Mouse (Mus musculus): ENCODE data around the gene Pick1.
A peak's percentile ranks its signal among the peaks of the same experiment; 100 is the strongest.
"Not testable (repeated sequence)": the region's sequence is repeated elsewhere in the genome, so short reads cannot be mapped to it uniquely, and the experiment has no call there.

Pick1 gene

DNA sequence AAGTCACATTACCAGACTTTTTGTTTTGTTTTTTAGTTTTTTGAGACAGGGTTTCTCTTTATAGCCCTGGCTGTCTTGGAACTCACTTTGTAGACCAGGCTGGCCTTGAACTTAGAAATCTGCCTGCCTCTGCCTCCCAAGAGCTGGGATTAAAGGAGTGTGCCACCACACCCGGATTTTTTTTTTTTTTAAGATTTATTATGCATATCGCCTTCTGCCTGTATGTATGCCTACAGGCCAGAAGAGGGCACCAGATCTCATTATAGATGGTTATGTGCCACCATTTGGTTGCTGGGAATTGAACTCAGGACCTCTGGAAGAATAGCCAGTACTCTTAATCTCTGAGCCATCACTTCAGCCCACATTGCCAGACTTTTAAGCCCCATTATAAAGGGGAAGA, 3.2 kb upstream of the Pick1 start:
- DNase-seq (ENCODE audit: low spot score in 2 of 2), result not testable (repeated sequence)

DNA sequence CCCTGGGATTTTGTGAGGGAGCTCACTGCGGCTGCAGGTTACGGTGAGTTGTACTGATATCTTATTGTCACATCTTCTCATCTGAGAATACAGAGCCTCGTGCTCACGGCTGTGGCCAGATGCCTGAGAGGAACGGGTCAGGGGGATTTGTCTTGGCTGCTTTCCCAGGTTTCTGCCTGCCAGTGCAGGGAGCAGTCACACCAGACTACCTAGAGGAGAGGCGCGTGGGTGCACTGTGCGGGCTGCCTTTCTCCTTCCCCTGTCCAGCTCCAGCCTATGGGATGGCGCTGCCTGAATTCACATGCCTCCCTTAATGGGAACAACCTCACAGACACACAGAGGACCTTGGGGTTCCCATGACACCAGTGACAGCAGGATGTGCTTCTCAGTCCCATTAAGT, 6.3 kb downstream of the Pick1 start:
- DNase-seq (ENCODE audit: low spot score in 2 of 2), result no peak

GRCm38 (mm10) chr15:79238036-79238435, 9.1 kb downstream of the Pick1 start:
- DNase-seq (ENCODE audit: low spot score in 2 of 2), result no peak

DNA sequence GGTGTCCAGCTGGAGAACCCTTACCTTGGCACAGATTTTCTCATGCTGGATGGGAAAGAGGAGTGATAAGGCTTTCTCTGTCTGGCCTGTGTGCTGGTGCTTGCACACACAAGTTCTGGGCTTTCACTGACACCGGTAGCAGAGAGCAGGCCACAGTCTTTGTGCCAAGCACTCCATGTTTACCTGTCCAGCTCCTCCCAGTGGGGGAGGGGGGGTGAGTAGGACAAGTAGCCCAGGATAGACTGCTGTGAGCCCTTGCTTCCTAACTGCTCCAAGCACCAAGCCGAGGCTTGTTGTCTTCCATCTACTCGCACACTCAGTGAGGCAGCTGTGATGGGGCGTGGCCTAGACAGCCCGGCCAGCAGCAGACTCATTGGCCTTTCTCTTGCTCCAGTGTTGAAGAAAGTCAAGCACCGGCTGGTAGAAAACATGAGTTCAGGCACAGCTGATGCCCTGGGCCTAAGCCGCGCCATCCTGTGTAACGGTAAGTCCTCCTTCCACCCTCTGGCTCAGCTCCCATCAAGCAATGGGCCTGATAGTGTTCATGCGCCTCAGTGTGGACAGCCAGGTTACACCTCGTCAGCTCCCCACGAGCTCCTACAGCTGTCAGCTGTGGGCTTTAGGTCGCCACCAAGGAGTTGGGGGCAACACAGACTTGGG, 13.7 kb downstream of the Pick1 start:
- DNase-seq (ENCODE audit: low spot score in 2 of 2), result no peak

DNA sequence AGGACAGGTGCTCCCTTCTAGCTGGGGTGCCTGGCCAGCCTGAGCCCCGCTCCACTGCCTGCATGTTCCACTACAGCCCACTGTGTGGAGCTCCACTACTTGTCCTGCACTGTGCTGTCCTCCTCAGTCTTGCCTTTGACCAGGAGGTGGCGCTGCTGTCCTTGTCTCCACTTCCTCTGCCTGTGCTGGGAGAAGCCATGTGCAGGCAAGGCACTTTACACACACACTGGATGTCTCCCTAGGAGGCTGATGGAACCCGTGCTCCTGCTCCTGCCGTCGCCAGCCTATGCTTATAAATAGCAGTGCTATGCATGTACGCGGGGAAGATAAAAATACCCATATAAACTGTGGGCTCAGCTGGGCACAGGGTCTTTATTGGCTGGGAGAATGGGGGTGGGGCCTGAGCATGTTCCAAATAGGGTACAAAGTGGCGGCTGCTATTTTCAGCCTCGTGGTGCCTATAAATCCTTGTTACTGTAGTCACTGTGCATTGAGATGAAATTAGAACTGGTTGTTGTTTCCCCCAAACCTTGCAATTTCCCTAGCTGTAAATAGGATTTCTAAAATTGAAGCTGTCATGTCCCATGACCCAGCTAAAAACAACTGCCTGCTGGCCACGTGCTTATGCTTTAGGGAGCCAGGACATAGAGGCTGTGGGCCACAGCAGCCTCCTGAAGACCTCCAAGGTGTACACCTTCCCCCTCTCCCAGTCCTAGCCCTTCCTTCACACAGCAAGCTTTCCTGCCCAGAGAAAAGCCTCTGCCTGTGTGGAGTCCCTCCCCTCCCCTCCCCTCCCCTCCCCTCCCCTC, 14.5 kb downstream of the Pick1 start:
- DNase-seq (ENCODE audit: low spot score in 2 of 2), result peak; percentile 71 to 86

DNA sequence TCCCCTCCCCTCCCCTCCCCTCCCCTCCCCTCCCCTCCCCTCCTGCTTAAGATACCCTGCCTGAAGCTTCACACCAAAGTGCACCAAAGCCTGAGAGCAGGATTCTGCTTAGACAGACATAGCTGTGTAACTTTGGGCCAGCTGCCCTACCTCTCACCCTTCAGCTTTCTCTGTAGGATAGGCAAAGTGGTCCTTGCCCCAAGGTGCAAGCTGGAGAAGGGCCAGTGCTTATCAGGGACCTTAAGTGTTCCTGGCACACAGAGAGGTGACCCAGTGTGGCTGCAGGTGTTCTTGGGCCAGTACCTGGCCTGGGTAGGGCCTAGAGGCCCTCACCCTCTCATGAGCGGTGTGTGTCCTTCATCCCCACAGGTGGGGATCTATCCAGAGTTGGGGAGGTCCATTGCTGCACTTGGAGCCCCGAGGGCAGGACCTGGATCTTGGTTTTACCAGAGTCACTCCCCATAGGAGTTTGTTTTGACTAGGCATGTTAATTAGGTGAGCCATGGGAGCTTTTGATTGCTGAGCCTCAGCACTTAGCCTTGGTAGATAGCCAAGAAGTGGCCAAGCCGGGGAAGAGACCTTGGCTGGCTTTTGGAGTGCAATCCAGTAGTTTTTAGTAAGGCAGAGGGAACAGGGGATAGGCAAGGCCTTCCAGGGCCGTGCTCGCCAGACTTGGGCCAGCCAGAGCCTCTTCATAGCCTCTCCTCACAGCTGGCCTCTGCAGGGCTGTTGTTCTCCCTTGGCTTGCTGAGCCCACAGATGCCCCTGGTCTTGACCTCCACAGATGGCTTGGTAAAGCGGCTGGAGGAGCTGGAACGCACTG, 15.3 kb downstream of the Pick1 start:
- no peak for DNase-seq (ENCODE audit: low spot score in 2 of 2)

DNA sequence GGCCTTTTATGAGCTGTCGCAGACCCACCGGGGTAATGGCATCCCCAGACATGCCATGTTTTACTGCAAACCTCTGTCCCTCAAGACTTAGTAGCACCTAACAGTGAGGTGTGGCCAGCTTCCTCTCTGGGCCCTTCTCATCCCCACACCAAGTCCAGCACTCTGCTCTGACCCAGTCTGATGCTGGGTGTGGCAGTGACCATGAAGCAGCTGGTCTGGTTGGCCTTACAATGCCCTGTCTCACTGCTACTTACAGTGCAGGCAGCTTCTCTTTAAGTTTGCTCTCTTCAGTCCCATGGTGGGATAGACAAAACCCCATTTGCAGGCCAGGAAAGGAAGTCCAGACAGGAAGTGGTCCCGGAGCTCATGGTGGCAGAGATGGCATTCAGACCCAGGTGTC, 16.3 kb downstream of the Pick1 start:
- no peak for DNase-seq (ENCODE audit: low spot score in 2 of 2)

DNA sequence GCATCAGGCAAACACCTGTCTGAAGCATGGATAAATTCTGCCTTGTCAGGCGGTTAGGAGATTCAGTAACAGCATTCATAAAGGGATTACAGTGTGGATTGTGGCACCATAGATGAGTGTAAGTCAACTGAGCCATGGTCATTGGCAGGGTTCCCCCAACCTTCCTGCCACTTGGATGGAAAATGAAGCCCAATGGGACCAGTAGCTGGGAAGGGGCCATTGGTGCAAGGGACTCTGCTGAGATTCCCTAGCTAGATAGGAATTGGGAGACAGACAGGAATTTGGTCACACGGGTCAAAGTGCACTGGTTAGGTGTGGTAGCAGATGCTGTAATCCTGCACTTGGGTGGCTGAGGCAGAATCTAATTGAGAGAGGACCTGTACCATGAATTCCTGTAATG, 21.3 kb downstream of the Pick1 start:
- DNase-seq (ENCODE audit: low spot score in 2 of 2), result no peak

- DNase-seq (ENCODE audit: low spot score in 2 of 2), result no peak
Measured at GRCm38 (mm10) chr15:79251168-79251567, 22.2 kb downstream of the Pick1 start.

- DNase-seq (ENCODE audit: low spot score in 2 of 2), result no peak
Measured at GRCm38 (mm10) chr15:79251781-79252491, 23.0 kb downstream of the Pick1 start.

DNA sequence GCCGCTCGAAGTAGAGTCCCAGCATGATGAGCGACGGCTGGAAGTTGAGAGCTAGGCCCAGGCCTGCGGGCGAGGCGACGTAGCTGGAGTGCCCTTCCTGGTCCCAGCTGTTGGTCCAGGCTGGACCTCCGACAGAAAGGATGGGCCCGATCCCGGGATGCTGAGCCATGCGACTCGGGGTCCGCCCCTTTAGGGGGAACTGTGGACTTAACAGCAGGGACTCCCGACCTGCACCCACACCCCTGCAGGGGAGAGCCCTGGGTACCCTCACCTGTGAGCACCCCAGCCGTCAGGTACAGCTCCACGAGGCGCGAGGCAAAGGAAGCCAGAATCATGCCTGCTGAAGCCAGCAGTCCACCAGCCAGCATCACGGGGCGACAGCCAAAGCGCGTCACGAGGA, 23.6 kb downstream of the Pick1 start:
- no peak for DNase-seq (ENCODE audit: low spot score in 2 of 2)

- DNase-seq (ENCODE audit: low spot score in 2 of 2), result no peak
Measured at GRCm38 (mm10) chr15:79254661-79255060, 25.7 kb downstream of the Pick1 start, which contains the start of gene Slc16a8. TSS of gene Slc16a8 (minus strand) at chr15:79254761.

GRCm38 (mm10) chr15:79258521-79258920, 29.5 kb downstream of the Pick1 start:
- no peak for DNase-seq (ENCODE audit: low spot score in 2 of 2)

- DNase-seq (ENCODE audit: low spot score in 2 of 2), result no peak
Measured at GRCm38 (mm10) chr15:79261095-79261725, 32.2 kb downstream of the Pick1 start.

DNA sequence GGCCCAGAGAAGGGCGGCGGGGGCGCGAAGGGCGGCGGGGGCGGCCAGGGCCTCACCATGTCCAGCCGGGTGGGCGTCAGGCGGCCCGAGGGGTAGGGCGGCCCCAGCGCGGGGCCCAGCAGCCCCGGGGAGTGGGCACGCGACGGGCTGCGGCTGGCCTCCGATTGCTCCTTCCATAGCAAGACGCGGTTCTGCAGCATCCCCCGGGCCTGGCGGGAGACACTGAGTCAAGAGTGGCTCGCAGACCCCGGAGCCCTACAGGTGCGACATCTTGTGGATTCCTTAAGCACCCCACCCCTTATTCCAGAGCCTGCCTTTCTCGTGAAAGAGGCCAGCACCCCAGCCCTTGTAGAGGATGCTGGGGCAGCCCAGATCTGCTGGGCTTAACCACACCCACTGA, 32.8 kb downstream of the Pick1 start:
- no peak for DNase-seq (ENCODE audit: low spot score in 2 of 2)

GRCm38 (mm10) chr15:79262375-79262774, 33.4 kb downstream of the Pick1 start:
- DNase-seq (ENCODE audit: low spot score in 2 of 2), result no peak

DNA sequence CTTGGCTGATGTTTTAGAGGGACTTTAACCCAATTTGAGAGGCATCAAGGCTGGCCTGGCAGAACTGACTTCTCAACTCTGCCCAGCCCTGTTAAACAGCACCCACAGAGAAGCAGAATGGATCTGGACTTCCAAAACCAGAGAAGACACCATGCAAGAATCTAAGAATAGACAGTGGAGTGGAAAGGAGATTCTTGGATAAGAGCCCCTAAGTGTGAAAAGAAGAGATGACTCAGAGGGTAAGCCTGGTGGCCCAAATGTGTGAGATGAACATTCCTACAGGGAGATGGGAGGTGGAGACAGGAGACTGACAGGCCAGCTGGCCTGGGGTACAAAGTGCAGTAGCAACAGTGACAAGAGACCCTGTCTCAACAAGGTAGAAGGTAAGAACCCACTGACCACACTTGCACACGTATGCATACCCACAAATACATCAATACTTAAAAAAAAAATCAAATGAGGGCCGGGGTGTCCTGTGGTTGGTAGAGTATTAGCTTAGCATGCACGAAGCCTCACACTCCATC, 33.9 kb downstream of the Pick1 start:
- no peak for DNase-seq (ENCODE audit: low spot score in 2 of 2)

DNA sequence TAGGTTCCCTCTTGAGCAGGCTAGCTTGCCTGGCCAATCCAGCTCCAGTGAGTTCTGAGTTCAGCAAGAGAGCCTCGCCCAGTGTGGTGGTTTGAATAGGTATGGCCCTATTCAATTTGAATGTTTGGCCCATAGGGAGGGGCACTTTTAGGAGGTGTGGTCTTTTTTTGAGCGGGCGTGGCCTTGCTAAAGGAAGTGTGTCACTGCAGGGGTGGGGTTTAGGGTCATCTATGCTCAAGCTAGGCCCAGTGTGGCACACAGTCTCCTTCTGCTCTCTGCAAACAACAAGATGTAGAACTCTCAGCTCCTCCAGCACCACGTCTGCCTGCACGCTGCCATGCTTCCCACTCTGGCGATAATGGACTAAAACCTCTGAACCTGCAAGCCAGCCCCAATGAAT, 34.8 kb downstream of the Pick1 start:
- no peak for DNase-seq (ENCODE audit: low spot score in 2 of 2)

DNA sequence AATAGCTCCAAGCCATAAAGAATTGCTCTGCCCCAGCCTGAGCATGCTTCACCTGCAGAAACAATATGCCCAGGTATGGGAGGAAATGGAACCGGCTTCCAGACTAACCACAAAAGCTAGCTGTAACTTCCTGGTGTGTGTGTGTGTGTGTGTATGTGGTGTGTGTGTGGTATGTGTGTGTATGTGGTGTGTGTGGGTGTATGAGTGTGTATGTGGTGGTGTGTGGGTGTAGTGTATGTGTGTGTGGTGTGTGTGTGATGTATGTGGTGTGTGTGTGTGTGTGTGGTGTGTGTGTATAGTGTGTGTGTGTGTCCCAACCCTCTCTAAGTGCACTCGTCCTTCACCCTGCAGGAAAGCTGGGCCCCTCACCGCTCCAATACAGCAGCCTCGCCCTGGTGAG, 36.4 kb downstream of the Pick1 start:
- DNase-seq (ENCODE audit: low spot score in 2 of 2), result no peak

DNA sequence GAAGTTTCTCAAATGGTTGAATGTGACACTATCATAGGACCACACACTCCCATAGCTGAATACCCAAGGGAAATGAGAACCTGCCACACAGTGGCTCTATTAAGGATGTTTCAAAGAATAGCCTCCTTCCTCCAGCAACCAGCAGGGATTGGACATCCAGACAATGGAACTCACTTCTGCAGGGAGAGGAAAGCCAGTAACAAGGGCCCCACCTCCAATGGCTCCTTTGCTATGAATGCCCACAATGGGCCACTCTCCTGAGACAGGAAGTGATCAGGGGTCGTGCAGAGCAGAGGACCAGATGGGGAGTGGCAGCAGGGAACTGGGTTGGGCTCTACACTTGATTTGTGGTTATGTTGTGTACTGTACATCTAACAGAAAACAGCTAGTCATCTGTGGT, 39.5 kb downstream of the Pick1 start:
- no peak for DNase-seq (ENCODE audit: low spot score in 2 of 2)
